In genomic region chr5:89259804-89260492, GRCm38 (mm10) we compare ENCODE assay signal across 21 mouse cellular contexts.
DNase-seq lines count a peak whose midpoint lies in the region; ATAC-seq lines count a peak whose summit lies in the region.
"Had no signal": no experiment of that assay in that cellular context is flagged by ENCODE, and none has a peak within 500 bp of the region (broad histone marks: within the 10 kb centered on the region; RNA-seq: fewer than 3 reads in every experiment).

No protein-coding gene starts in this region.

- no peak overlapping the region for H3K4me2 ChIP-seq in kidney, embryonic 15.5 days
- no peak overlapping the region for H3K4me2 ChIP-seq in neural tube, embryonic 11.5 days (ENCODE audit: low read depth)
- H3K4me2 ChIP-seq in hindbrain, embryonic 14.5 days (replicated peaks): no peak overlapping the region
- H3K4me2 ChIP-seq: embryonic facial prominence, embryonic 15.5 days; liver, embryonic 15.5 days had no signal

- no peaks in the 10 kb centered on the region for H3K36me3 ChIP-seq in kidney, embryonic 15.5 days
- H3K36me3 ChIP-seq in neural tube, embryonic 11.5 days (ENCODE audit: control insufficient read depth, insufficient read depth, low read length): no peaks in the 10 kb centered on the region
- H3K36me3 ChIP-seq in hindbrain, embryonic 14.5 days (replicated peaks; ENCODE audit: control insufficient read depth, insufficient read depth): no peaks in the 10 kb centered on the region
- H3K36me3 ChIP-seq: embryonic facial prominence, embryonic 15.5 days; forebrain, embryonic 10.5 days; G1E; liver, embryonic 15.5 days had no signal

- H3K9me3 ChIP-seq in kidney, embryonic 15.5 days (replicated peaks): no peaks in the 10 kb centered on the region
- H3K9me3 ChIP-seq in neural tube, embryonic 11.5 days (ENCODE audit: control insufficient read depth, low read length): no peaks in the 10 kb centered on the region
- no peaks in the 10 kb centered on the region for H3K9me3 ChIP-seq in hindbrain, embryonic 14.5 days (ENCODE audit: control insufficient read depth, low read length)
- H3K9me3 ChIP-seq: embryonic facial prominence, embryonic 15.5 days; forebrain, embryonic 10.5 days; liver, embryonic 15.5 days had no signal

- no peak overlapping the region for H3K27ac ChIP-seq in kidney, embryonic 15.5 days
- no peak overlapping the region for H3K27ac ChIP-seq in neural tube, embryonic 11.5 days (ENCODE audit: low read depth, low read length)
- no peak overlapping the region for H3K27ac ChIP-seq in hindbrain, embryonic 14.5 days
- H3K27ac ChIP-seq: embryonic facial prominence, embryonic 15.5 days; forebrain, embryonic 10.5 days; liver, embryonic 15.5 days; stomach, postnatal 0 days had no signal

- no peaks in the 10 kb centered on the region for H3K27me3 ChIP-seq in kidney, embryonic 15.5 days
- no peaks in the 10 kb centered on the region for H3K27me3 ChIP-seq in neural tube, embryonic 11.5 days (ENCODE audit: control insufficient read depth, insufficient read depth, low read length)
- no peaks in the 10 kb centered on the region for H3K27me3 ChIP-seq in hindbrain, embryonic 14.5 days (ENCODE audit: control insufficient read depth, insufficient read depth, low read length)
- H3K27me3 ChIP-seq: embryonic facial prominence, embryonic 15.5 days; liver, embryonic 15.5 days had no signal

- DNase-seq in kidney, adult 9 months: no peak
- peak; percentile 9 for DNase-seq in neural tube, embryonic 11.5 days (ENCODE audit: low spot score)
- DNase-seq in neural tube, embryonic 10.5 days (ENCODE audit: extremely low spot score, low spot score): no peak
- peak; percentile 37 for DNase-seq in hindbrain, embryonic 14.5 days (ENCODE audit: low spot score)
- no peak for DNase-seq in adrenal gland, adult 18-20 months (ENCODE audit: low spot score in 2 of 2)
- no peak for DNase-seq in thymus, postnatal 4 days
- DNase-seq: adrenal gland, postnatal 14 days; cerebellum, adult 18-20 months; cerebellum, postnatal 36 days; gastrocnemius, postnatal 36 days; heart, postnatal 10 days; thymus, postnatal 14 days had no signal

- H3K4me1 ChIP-seq in kidney, embryonic 15.5 days: no peaks in the 10 kb centered on the region
- no peaks in the 10 kb centered on the region for H3K4me1 ChIP-seq in neural tube, embryonic 11.5 days (ENCODE audit: control insufficient read depth, insufficient read depth, low read length)
- no peaks in the 10 kb centered on the region for H3K4me1 ChIP-seq in hindbrain, embryonic 14.5 days (replicated peaks; ENCODE audit: control insufficient read depth, insufficient read depth, low read length)
- H3K4me1 ChIP-seq: embryonic facial prominence, embryonic 15.5 days; forebrain, embryonic 10.5 days; liver, embryonic 15.5 days had no signal

- ATAC-seq in kidney, embryonic 15.5 days (replicated peaks; ENCODE audit: low FRiP score): peak; percentile 40; the same call in 1 of the 2 replicates
- peak; percentile 39 for ATAC-seq in neural tube, embryonic 11.5 days (ENCODE audit: insufficient read depth, low FRiP score, low TSS enrichment)
- no peak for ATAC-seq in hindbrain, embryonic 14.5 days (ENCODE audit: low FRiP score)
- ATAC-seq: CD4-positive, CD25-positive, alpha-beta regulatory T cell, adult 4 months; lung, postnatal 0 days had no signal

- H3K4me3 ChIP-seq in kidney, embryonic 15.5 days (replicated peaks): no peak overlapping the region
- H3K4me3 ChIP-seq in neural tube, embryonic 11.5 days (ENCODE audit: low read depth, low read length): no peak overlapping the region
- H3K4me3 ChIP-seq in hindbrain, embryonic 14.5 days (replicated peaks; ENCODE audit: low read length): no peak overlapping the region
- H3K4me3 ChIP-seq: embryonic facial prominence, embryonic 15.5 days; forebrain, embryonic 10.5 days; liver, embryonic 15.5 days; myocyte had no signal

- no peak overlapping the region for H3K9ac ChIP-seq in kidney, embryonic 15.5 days
- no peak overlapping the region for H3K9ac ChIP-seq in neural tube, embryonic 11.5 days (ENCODE audit: low read length)
- H3K9ac ChIP-seq in hindbrain, embryonic 14.5 days: no peak overlapping the region
- H3K9ac ChIP-seq: embryonic facial prominence, embryonic 15.5 days; liver, embryonic 15.5 days had no signal

- 86% methylated on average over 9 of the region's 9 CpGs for WGBS in kidney, embryonic 15.5 days
- 91% methylated on average over 9 of the region's 9 CpGs for WGBS in neural tube, embryonic 11.5 days
- WGBS in hindbrain, embryonic 14.5 days: 93% methylated on average over 9 of the region's 9 CpGs

Comparison
In these comparisons a context has a peak if more than half of its experiments do, and no peak if none do; other contexts are left out.
1. DNase-seq: peak in neural tube, embryonic 11.5 days (single experiment) and hindbrain, embryonic 14.5 days (single experiment); none in kidney, adult 9 months (single experiment), neural tube, embryonic 10.5 days (single experiment), adrenal gland, adult 18-20 months (0 of 2) and thymus, postnatal 4 days (single experiment).